Mouse (Mus musculus) intestine, postnatal 0 days (tissue): ENCODE results near the gene Anapc5. TPM values are rescaled to one million over a fixed set of nuclear protein-coding genes. Genes with fewer than 3 reads are reported as not detected.

ENCODE experiments used
- ATAC-seq: fragments of 200-750 bp; cut with Nextera tagmentation; 2 replicates; pipeline ENCODE4 v1.8.0; 2017; ENCODE audit warnings: mild to moderate bottlenecking, moderate TSS enrichment, moderate library complexity
- H3K27ac ChIP-seq: fragments of 300-500 bp; sonication (generic); 2 replicates; pipeline ENCODE4 v1.5.1; 2014; ENCODE audit warnings: mild to moderate bottlenecking, low read depth, low read length, moderate library complexity
- H3K27me3 ChIP-seq: fragments of 300-500 bp; sonication (generic); replicated peaks from 2 replicates; pipeline ENCODE4 v1.6.1; 2014; ENCODE audit warnings: low read length, mixed read lengths; ENCODE audit not compliant: control insufficient read depth, insufficient read depth
- H3K36me3 ChIP-seq: fragments of 300-500 bp; sonication (generic); 2 replicates; pipeline ENCODE4 v1.6.1; 2014; ENCODE audit warnings: mild to moderate bottlenecking, moderate library complexity; ENCODE audit not compliant: control insufficient read depth, insufficient read depth
- H3K4me1 ChIP-seq: fragments of 300-500 bp; sonication (generic); replicated peaks from 2 replicates; pipeline ENCODE4 v1.6.1; 2014; ENCODE audit warnings: antibody characterized with exemption, low read length, mixed read lengths; ENCODE audit not compliant: control insufficient read depth, insufficient read depth
- H3K4me2 ChIP-seq: fragments of 300-500 bp; sonication (generic); replicated peaks from 2 replicates; pipeline ENCODE4 v1.6.1; 2014; ENCODE audit warnings: low read depth, mild to moderate bottlenecking, moderate library complexity
- H3K4me3 ChIP-seq: fragments of 300-500 bp; sonication (generic); 2 replicates; pipeline ENCODE4 v1.5.1; 2014; ENCODE audit warnings: low read depth, low read length
- H3K9ac ChIP-seq: fragments of 300-500 bp; sonication (generic); 2 replicates; pipeline ENCODE4 v1.6.1; 2014; ENCODE audit warnings: mild to moderate bottlenecking, low read depth, low read length
- H3K9me3 ChIP-seq: fragments of 300-500 bp; sonication (generic); 2 replicates; pipeline ENCODE4 v1.6.1; 2016; ENCODE audit warnings: mixed run types; ENCODE audit not compliant: control insufficient read depth
- CTCF ChIP-seq: sonication (generic); IDR thresholded peaks from 2 replicates; pipeline ENCODE4 v1.5.1; 2016; ENCODE audit warnings: low read depth, mild to moderate bottlenecking, control low read depth, antibody characterized with exemption, moderate library complexity
- WGBS: fragments of 180-500 bp; shearing (Covaris S2); extraction: QIAGEN DNeasy Blood & Tissue Kit; methylation state at CpG from one replicate; pipeline ENCODE4 v1.1.7; 2014; 5-methylcytosine and 5-hydroxymethylcytosine counted together
- polyA plus RNA-seq: library from polyadenylated mRNA; unstranded; fragments of >200 nt; fragmentation: Nextera tagmentation; extraction: Ambion mirVana; gene quantifications from 2 replicates; pipeline ENCODE4 v1.2.1, GENCODE M21; 2015

The Anapc5 gene
- polyA plus RNA-seq, 1 experiment from 2014 or later: 134 TPM

DNA sequence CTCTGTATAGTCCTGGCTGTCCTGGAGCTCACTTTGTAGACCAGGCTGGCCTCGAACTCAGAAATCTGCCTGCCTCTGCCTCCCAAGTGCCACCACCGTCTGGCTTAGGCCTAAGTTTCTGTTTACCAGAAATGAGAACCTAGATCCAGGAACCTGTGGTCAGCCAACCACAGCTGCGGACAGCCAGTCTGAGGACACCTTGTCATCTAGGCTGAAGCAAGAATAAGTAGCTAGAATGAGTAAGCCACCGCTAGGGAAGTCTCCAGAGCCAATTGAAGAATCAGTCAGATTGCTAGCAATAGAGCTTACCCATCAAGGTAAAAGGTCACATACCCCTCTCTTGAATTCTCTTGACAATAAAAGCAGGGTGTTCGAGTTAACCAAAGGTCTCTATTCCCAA, 22.7 kb upstream of the Anapc5 start:
- Histone ChIP-seq H3K9me3 (no peaks in the 10 kb centered on the region), H3K36me3 (no peaks in the 10 kb centered on the region), H3K4me1 (no peaks in the 10 kb centered on the region), H3K27me3 (no peaks in the 10 kb centered on the region), H3K4me3 (no peak overlapping the region), H3K9ac (no peak overlapping the region), H3K27ac (no peak overlapping the region), H3K4me2 (no peak overlapping the region)
- TF ChIP-seq CTCF: no peak
- WGBS: 87% methylated on average over 5 of the region's 5 CpGs
- no peak for ATAC-seq

DNA sequence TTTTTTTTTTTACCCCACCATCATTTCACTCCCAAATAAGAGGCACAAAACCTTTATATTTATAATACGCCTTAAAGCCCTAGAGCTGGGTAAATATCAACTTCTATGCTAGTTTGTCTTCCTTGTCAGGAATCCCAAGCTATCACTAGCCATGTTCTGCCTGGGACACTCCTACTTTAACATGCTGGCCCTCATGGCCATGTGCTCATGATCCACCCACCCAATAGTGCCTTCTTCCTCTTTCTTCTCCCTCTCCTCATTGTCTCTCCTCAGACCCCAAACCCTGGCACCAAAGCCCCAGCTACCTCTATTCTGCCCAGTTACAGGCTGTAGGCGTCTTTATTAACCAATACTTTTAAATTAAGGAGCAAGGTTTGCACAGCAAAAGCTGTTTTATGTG, 20.0 kb upstream of the Anapc5 start:
- WGBS: 93% methylated on average over 2 of the region's 2 CpGs

DNA sequence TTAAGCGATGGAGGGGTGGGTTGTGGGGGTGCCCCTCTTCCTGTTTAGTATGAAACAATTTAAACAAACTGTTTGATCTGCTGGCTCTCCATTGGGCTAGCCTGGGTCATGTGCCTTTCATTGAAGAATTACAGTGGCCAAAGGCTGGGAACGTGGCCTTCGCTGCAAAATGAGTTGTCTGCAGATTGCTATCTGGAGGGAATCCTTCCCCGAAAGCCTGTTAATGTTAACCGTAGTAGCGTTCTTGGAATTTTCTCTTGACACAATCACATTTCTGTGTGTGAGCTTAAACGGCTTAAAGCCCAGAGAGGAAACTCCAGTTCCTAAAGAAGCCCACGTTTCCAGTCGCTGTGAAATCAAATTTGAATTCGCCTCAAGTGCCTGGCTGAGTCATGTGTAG, 11.9 kb upstream of the Anapc5 start:
- no peak overlapping the region for H3K9ac ChIP-seq
- no peaks in the 10 kb centered on the region for H3K4me1 ChIP-seq
- no peak for TF ChIP-seq CTCF
- no peak overlapping the region for H3K27ac ChIP-seq
- no peaks in the 10 kb centered on the region for H3K9me3 ChIP-seq
- H3K4me3 ChIP-seq: no peak overlapping the region
- no peak overlapping the region for H3K4me2 ChIP-seq
- ATAC-seq: no peak
- H3K36me3 ChIP-seq: no peaks in the 10 kb centered on the region
- 74% methylated on average over 10 of the region's 10 CpGs for WGBS
- no peaks in the 10 kb centered on the region for H3K27me3 ChIP-seq

More for the DNA sequence above, 20.0 kb upstream of the Anapc5 start:
- Histone ChIP-seq H3K27me3 (no peaks in the 10 kb centered on the region), H3K36me3 (no peaks in the 10 kb centered on the region), H3K4me3 (no peak overlapping the region), H3K4me2 (no peak overlapping the region), H3K9ac (no peak overlapping the region), H3K27ac (no peak overlapping the region), H3K4me1 (no peaks in the 10 kb centered on the region), H3K9me3 (no peaks in the 10 kb centered on the region)
- no peak for TF ChIP-seq CTCF
- ATAC-seq: no peak

GRCm38 (mm10) chr5:122832536-122832935, 11.4 kb upstream of the Anapc5 start:
- H3K4me1 ChIP-seq: no peaks in the 10 kb centered on the region
- no peaks in the 10 kb centered on the region for H3K27me3 ChIP-seq
- no peaks in the 10 kb centered on the region for H3K36me3 ChIP-seq
- no peak overlapping the region for H3K4me2 ChIP-seq
- no peak for TF ChIP-seq CTCF
- no peaks in the 10 kb centered on the region for H3K9me3 ChIP-seq
- no peak overlapping the region for H3K9ac ChIP-seq
- ATAC-seq: no peak
- H3K4me3 ChIP-seq: no peak overlapping the region
- H3K27ac ChIP-seq: no peak overlapping the region
- WGBS: 84% methylated on average over 10 of the region's 10 CpGs

DNA sequence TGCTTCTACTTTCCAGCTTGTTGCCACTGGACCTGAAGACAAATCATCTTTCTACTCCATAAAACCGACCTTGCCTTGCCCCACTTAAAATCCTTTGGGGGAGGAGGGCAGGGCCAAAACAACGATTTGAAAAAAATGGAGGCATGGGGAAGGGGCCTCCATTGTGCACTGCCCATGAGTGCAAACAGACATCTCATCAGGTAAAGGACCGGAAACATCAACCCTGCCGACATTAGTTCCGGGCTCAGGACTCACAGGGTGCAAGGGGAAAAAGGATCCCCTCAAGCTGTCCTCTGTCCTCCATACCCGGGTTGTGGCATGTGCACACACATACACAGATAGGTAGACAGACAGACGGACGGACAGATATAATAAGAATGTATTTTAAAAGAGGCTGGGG, 4.0 kb upstream of the Anapc5 start:
- 84% methylated on average over 8 of the region's 8 CpGs for WGBS
- no peak overlapping the region for H3K4me3 ChIP-seq

DNA sequence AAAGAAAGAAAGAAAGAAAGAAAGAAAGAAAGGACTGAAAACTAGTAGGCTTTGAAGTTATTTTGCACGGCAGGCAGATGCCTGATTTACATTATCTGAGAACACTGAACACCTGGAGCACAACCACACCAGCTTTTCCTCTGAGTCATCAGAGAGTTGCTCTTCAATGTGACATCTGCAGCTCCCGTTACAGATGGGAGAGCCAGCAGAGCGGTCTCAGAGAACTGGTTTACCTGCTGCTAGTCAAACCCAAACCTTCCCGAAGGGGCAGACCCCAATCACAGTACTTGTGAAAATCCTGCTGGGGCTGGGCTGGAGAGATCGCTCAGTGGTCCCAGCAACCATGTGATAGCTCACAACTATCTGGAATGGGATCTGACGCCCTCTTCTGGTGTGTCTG, 3.3 kb upstream of the Anapc5 start:
- Histone ChIP-seq H3K4me2 (no peak overlapping the region), H3K27me3 (no peaks in the 10 kb centered on the region), H3K4me3 (no peak overlapping the region), H3K36me3 (0 out of 2 replicates have a peak, but pooled peaks cover under 1% of the 10 kb centered on the region), H3K9ac (no peak overlapping the region), H3K9me3 (no peaks in the 10 kb centered on the region), H3K4me1 (no peaks in the 10 kb centered on the region), H3K27ac (no peak overlapping the region)
- WGBS: 68% methylated on average over 6 of the region's 6 CpGs
- ATAC-seq: no peak
- no peak for TF ChIP-seq CTCF

More for the DNA sequence above, 4.0 kb upstream of the Anapc5 start:
- Histone ChIP-seq H3K9me3 (no peaks in the 10 kb centered on the region), H3K9ac (no peak overlapping the region), H3K4me1 (no peaks in the 10 kb centered on the region), H3K36me3 (no peaks in the 10 kb centered on the region), H3K4me2 (no peak overlapping the region), H3K27me3 (no peaks in the 10 kb centered on the region), H3K27ac (no peak overlapping the region)
- TF ChIP-seq CTCF: no peak
- no peak for ATAC-seq

DNA sequence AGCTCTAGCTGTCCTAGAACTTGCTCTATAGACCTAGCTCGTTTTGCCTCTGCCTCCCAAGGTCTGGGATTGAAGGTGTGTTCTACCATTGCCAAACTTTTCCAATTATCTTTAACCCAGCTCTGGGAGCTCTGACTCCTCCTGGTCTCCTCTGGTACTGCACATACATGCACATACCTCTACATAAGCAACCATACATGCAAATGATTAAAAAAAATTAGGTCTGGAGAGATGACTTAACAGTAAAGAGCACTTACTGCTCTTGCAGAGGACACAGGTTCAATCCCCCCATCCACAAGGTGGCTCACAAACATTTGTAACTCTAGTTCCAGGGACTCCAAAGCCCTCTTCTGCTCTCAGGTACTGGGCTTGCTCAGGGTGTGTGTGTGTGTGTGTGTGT, 2.8 kb upstream of the Anapc5 start:
- 78% methylated on average over 1 of the region's 1 CpGs for WGBS
- Histone ChIP-seq H3K4me1 (no peaks in the 10 kb centered on the region), H3K9ac (no peak overlapping the region), H3K27ac (no peak overlapping the region), H3K4me2 (no peak overlapping the region), H3K36me3 (peaks cover 4% of the 10 kb centered on the region; the same call in 1 of the 2 replicates), H3K9me3 (no peaks in the 10 kb centered on the region), H3K4me3 (no peak overlapping the region), H3K27me3 (no peaks in the 10 kb centered on the region)
- ATAC-seq: no peak
- TF ChIP-seq CTCF: peak; percentile 39; the same call in 1 of the 2 replicates
